Mouse (Mus musculus) ovary, adult 18-20 months (tissue): ENCODE data around the gene Fam167b.

Experiments used
- DNase-seq: peaks from one replicate; pipeline ENCODE4 v3.0.0; 2022; ENCODE audit warnings: low spot score, mixed read lengths

The Fam167b gene

DNA sequence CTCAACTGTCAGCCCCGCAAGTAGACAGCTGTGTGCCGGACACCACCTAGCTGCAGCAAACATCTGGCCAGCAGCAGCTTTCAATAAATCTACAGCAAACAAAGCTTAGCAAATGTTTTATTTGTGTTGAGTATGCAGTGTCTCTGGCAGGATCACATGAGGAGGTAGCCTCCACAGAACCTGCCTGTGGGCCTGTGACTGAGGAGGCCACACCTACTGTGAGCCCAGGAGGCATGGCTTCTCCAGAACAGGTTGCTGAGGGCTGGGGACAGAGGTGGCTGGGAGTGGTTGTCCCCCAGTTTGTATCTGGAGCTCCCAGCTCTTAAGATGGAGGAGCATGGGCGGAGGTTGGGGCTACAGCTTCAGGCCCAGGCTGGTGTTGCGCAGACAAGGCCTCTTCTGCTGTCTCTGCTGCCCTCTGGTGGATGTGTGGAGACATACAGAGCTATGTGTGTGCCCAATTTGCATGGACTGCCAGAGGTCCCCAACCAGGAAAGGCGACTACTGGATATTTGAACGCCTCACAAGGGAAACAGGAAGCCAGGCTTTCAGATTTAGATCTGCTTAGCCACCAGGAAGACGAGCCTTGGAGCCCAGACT is 30.2 kb upstream of the Fam167b start:
- peak; percentile 52 for DNase-seq

DNA sequence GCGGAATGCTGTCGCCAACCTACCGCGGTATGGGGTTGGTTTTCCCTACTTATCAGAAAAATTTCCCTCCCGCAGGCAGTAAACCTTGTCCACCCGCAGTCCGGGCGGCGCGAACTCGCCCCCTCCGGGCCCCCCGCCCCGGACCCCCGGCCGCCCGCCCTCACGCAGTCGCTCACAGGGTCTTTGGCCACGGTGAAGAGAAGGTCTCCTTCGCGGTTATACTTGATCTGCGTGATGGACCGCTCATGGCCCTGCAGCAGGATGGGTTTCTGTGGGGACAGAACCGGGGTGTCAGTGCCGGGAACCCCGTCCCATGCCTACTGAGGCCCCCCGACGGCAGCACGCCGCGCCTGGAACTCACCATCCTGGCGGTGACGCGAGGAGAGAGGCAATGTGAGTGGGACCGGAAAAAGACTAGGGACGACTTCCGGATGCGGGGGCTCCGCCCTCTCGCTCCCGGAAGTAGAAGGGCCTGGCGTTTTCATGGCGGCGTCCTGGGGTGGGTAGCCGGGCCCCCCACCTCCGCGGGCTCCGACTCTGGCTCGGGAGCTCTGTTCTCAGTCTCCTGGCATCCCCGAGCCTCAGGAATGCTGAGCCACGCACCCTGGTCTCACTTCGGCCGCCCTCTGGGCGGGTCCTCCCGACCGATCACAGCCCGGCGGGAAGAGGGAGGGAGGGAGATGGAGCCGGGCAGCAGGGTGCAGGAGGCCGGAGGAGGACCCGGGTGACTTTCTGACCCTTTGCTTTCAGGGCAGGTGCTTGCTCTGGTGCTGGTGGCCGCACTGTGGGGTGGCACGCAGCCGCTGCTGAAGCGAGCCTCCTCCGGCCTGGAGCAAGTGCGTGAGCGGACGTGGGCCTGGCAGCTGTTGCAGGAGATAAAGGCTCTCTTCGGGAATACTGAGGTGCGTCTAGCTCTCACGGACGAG is 22.1 kb upstream of the Fam167b start, which contains the start of the genes Eif3i and Tmem234:
Eif3i (minus strand) TSS at position 416 of the 926 bp plus-strand sequence.
Tmem234 (plus strand) TSS at position 436 of the 926 bp plus-strand sequence.
- peak; percentile 70 for DNase-seq

DNA sequence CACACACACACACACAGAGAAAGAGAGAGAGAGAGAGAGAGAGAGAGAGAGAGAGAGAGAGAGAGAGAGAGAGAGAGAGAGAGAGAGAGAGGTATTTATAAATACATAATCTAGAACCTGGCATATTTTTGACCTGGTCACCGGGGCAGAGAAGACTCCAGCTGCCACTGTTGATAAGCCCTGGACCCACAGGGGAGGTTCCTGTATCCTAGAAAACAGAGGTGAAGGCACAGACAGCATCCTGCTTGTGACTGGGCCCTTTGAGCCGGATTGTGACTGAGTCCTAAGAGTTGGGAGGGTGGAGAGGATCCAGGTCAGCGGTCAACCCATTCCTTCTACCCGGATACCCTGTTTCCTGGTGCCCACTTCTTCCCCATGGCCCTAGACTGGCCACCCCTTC is 10.5 kb upstream of the Fam167b start:
- DNase-seq, result no peak

DNA sequence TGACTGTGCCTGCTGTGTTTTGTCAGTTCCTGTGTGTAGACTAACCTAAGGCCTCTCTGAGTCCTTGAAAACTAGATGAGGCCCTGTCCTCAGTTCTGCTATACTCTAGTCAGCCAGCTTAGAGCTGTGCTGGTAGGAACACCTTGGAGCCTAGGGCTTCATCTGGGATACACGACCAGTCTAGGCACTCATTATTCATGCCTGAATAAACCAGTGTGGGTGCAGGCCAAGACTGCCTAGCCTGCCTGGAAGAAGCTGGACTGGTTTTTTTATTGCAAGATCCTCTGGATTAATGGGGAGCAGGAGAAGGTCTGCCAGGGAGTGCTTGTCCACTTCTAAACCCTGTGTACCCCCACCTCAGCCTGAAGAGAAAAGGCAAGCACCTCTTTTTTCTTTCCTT is 8.6 kb upstream of the Fam167b start:
- DNase-seq, result no peak

DNA sequence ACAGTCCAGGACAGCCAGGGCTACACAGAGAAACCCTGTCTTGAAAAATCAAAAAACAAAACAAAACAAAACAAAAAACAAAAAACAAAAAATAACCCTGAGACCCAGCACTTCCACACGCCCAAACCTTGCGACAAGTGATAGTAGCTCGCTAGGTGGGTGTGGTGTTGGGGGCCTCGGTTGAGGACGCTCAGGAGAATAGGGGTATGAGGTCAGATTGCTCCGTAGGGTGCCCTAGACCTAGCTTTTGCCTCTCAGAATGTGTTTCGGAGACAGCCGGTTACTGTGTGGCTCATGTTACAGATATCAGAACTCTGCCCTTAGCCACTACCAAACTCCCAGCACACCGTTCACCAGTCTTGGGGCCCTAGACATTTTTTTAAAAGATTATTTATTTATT is 7.4 kb upstream of the Fam167b start:
- no peak for DNase-seq

DNA sequence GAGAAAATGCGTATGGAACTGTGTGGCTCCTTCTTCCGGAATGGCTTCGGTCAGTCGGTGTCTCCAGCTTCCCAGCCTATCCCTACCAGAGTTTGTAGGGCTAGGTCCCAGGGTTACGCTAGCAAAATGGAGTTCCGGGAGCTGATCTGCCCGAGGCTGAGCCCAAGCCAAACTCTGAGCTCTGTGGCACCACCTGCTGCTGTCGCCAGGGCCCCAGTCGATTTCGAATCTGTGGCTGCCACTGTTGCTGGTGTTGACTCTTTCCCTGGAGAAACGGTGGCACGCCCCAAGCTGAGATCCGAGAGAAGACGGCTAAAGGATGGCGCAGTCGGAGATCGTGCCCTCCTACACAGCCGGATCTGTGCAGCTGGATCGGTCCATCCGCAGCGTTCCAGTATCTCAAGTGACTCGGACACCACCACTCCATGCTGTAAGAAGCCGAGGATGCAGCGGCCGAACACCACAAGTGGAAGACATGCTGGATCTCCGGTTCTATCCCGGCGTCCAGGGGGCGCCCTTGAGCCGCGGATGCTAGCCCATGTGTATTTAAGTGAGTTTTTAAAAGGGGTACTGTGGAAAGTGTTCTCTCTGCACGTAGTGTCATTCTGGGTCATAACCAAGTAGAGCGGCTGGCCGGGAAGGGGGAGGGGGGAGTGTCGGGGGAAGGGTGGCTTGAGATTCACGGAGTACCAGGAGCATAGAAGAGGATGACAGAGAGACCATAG is 6.7 kb upstream of the Fam167b start:
- peak; percentile 64 for DNase-seq

DNA sequence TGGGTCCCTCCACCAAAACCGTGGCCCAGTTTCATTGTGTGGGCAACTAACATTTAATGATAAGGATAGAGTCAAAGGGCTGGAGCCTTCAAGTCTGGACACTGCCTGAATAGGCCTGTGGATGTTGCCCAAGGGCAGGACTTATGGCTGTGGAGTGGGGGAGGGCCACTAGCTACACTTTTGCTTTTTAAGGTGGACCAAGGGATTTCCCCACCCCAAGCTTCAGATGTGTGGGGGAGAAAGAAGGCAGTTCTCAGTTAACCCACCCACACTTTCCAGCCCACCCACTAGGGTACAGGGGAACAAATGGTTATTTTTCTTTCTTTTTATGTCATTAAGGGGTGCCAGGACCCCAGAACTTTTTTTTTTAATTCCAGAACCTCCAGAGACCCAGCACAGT is 6.0 kb upstream of the Fam167b start:
- no peak for DNase-seq

DNA sequence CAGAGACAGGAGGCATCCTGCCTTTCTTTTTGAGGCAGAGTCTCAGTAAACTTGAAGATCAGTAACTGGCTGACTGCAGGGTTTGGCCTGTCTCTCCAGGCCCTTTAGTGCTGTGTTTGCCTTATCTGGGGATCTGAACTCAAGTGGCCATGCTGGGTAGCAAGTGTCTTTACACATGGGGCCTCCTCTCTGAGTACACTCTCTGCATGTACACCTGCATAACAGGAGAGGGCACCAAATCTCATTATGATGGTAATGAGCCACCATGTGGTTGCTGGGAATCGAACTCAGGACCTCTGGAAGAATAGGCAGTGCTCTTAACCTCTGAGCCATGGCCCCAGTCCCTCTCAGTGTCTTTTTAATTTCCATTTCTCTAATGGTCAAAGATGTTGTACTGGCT is 3.9 kb upstream of the Fam167b start:
- DNase-seq, result no peak

DNA sequence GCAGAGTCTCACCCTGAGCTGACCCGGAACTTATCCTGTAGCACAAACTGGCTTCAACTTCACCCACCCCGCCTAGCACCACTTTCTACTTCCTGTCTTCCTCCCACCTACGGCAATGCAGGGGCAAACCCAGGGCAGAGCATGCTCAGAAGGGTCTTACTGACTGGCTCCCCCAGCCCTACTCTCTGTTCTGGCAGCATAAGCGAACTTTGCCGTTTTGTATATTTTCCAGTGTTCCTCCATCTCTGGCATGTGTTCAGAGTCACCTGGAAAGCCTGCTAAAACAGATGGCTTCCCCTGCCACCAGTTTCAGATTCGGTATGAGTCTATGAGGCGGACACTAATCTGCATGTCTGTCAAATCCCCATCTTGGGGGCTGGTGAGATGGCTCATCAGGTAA is 2.0 kb upstream of the Fam167b start:
- no peak for DNase-seq

DNA sequence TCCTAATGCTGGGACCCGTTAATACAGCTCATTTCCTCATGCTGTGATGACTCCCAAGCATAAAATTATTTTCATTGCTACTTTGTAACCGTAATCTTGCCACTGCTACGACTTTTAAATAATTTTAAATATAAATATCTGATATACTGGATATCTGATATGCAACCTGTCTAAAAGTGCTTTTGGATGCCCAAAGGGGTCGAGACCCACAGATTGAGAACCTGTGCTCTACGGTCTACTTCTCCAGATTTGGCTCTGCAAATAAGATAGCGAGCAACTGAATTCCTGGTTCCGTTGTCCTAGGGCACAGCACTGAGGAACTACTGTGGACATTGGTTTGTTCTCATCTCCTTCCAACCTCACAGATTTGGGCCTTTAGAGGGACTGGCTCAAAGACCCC is 661 bp downstream of the Fam167b start:
- no peak for DNase-seq

DNA sequence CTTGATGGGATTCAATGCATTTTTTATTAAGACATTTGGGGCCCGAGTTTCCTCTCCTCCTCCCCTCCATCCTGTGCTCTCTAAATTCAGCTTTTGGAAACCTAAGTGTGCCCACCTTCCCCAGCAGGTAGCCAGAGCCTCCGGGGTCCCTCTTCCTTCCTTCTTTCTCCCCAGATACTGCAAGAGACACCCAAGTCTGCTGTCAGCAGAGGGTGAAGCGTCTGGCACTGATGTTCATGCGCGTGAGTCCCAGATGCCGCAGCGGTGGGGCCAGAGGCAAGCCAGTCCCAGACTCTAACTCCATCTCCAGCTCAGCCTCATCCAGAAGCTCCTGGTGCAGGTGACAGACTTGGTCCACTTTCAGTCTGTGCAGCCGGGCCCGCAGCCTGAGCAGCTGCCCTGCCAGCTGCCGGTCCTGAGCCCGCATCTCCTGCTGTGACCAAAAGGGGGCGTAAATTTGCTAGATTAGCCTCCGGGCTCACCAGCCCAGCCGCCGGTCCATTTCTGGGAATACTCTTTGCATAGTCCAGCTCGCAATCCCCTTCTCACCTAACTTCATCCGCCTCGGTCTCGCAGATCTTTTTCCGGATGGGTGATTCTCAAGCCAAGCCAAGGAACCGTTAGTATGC is 1.4 kb downstream of the Fam167b start:
- DNase-seq, result peak; percentile 37

DNA sequence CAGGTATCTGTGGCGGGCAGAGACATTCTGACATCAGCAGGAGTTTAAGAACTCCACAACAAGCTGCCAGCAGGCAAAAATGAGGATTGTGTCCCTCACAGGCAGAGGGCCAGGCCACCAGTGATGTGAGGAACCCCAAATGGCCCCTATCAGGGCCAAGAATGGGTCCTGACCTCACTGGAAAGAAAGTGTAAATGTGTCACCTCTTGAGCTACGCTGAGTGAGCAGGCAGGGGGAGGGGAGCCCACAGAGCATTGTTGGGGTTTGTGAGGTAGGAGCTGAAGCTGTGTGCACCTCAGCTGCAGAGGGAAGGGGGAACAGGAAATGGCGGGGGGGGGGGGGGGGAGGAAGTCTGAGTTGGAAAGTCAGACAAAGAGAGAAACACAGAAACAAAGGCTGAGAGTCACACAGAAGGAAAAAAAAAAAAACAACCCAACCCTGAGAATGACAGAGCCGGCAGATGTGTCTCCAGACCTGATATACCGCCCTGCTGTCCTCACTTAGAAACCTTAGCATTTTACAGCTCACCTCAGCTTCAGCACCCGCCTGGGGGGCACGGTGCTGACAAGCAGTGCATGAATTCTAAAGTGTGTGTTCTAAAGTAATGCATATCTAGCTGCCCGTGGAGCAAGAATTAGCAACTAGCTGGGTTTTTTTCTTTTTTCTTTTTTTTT is 3.0 kb downstream of the Fam167b start:
- no peak for DNase-seq

DNA sequence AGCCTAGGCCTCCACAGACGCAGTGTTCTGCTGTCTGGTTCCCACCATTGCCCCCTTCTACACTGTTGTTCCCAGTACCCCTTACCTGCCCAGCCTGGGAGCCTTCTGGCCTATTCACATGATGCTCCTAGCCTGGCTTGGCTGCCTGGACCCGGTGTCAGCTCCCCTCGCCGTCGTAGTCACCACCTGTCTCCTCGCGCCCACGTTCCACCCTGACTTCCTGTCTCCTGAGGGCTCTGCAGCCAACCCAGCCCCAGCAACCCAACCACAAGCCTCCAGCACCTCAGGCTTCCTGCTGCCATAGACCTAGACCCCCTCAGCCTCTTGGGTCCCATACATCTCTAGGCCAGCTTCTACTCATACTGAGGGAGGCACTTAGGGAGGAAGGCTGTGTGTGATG is 4.9 kb downstream of the Fam167b start, which contains the start of gene Lck:
Lck (minus strand) TSS at position 212 of the 400 bp plus-strand sequence.
- DNase-seq, result no peak

DNA sequence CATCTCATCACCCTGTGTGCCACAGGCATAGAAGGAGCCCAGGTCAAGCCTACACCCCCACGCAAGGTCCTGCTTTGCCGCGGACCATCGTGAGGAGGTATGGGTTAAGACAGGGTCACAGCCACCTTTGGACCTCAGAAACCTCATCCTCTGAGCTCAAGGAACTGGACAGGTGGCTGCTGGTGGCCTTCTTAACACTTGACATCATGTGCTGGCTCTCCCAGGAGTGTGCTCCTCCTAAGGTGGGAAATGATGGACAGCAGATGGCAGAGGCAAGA is 5.3 kb downstream of the Fam167b start:
- DNase-seq, result no peak

DNA sequence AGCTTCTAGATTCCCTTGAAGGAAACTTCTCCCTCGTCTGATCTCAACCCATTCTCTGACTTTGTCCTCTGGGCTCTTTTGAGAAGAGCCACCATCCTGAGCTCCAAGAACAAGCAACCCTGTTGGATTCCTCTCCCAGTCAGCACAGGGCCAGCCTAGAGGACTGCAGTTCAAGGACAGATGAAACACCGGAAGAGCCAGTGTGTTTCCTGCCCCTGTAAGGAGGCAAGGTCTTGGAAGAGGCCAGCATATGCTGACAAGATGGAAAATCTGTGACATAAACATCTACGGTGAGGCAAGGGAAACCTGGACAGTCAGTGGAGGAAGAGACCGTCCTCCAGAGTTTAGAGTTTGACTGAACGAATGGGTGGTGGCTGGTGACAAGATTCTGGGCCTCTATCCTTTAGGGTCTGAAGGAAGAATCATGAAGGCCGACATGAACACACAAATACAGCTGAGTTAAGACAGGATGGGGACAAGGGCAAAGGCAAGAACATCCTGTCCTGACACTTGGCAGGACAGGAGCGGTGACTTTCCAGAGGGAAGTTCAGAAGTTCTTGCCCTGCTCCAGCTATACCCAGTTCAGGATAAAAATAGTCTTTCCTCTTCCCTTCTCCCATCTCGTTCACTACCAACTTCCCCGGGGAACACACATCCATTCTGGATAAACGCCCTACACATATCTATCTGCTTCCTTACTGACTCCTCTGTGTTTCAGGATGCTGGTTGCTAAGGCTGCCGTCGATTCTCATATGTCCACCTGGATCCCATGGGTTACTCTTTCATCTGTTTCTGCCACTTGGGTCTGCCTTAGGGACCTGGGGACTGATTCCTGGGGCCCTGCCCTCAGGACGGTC is 5.9 kb downstream of the Fam167b start:
- no peak for DNase-seq

DNA sequence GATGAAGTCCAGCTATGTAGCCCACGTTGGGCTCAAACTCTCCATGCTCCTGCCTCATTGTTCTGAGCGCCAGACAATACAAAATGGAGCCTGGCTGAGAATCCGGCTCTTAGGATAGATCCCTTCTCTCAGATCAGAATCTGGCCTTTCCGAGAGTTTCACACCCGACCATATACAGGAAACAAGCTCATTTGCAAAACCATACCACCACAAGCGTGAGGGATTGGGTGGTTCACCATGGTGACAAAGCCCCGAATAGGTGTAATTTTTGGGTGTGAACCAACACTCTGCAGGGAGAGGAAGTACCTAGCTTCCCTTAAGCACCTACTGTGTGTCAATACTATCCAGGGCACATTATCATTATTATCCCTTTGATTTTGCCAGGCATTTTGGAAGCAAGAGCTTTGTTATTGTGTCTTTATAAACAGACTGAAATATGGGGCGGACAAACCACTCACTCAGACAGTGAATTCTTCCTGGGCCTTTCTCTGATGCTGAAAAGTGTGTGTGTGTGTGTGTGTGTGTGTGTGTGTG is 6.7 kb downstream of the Fam167b start:
- DNase-seq, result no peak

DNA sequence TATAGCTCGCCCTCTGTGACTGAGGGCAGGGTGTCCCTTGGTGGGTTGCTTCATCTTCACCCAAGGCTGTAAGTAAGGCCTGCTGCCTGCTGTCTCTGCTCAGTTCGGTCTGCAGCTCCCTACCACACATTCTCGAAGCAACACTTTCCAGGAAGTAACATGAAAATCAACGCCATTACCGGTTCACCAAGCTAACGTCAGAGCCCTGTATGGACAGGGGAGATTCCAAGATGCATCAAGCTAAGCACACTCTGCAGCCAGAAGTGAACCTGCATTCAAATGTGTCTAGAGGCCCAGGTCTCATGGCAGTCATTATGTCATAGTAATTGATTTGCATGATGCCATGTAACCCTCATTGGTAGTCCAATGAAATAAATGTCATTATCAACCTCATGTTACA is 8.3 kb downstream of the Fam167b start:
- DNase-seq, result no peak

DNA sequence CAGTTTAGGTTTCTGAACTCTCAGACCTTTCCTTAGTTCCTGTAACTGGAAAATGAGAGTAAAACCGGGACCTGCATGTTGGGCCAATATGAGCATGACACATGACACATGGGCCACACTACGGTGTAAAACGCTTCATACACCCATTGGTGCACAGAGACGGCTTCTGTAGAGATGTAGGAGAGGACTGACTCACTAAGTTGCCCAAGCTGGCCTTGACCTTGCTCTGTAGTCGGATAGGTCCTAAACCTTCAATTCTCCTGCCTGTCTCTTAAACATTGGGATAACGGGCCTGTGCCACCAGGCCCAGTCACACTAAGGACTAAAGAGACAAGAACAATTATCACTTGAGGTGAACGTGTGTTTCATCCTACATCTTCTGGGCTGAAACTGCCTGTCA is 10.0 kb downstream of the Fam167b start:
- DNase-seq, result no peak

DNA sequence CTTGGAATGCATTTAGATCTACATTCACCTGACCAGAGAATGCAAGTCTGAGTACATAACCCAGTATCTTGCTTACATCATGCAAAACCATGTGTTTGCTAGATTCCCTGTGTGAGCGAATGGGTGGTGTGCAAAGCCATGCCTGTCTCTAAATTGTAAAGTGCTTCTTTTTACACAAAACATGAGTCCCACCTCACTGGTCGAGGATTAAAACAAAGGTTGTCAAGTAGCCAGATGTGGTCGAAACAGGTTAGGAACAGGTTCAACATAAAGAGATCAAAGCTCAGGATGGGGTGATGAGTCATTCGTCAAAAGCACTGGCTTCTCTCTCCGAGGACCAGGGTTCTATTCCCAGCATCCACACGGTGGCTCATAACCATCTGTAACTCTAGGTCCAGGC is 13.2 kb downstream of the Fam167b start:
- DNase-seq, result no peak

DNA sequence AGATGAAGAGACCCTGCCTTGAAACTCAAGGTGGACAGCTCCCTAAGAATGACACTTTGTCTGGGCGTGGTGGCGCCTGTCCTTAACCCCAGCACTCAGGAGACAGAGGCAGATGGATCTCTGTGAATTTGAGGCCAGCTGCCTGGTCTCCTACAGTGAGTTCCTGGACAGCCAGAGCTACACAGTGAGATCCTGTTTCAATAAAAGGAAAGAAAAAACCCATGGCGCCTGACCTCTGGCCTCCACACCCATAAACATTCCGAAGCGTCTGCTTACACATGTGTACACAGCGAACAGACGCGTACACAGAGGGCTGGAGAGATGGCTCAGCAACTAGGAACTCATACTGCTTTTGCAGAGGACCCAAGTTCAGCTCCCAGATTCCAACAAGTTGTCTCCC is 14.6 kb downstream of the Fam167b start:
- DNase-seq, result no peak

DNA sequence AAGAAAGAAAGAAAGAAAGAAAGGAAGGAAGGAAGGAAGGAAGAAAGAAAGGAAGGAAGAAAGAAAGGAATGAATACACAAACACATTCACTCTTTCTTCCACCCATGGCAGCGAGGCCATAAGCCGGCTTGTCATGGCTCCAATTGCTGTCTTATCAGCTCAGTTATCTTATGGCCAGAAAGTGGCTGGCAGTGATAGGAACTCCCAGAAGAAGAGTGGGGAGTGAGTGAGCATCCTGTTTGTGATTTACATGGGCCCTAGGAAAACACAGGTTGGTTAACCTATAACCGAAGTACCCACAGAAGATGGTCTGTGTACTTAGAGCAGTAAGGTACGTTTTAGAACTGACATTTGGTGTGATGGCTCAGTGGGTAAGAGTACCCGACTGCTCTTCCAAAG is 17.2 kb downstream of the Fam167b start:
- DNase-seq, result no peak
